24 mouse cellular contexts compared by ENCODE assay signal in genomic region chr2:49922810-49923209, GRCm38 (mm10).
A peak's percentile ranks its signal among the peaks of the same experiment; 100 is the strongest.
DNase-seq lines count a peak whose midpoint lies in the region; ATAC-seq and TF ChIP-seq lines count a peak whose summit lies in the region.
"Had no signal": no experiment of that assay in that cellular context is flagged by ENCODE, and none has a peak within 500 bp of the region (broad histone marks: within the 10 kb centered on the region; RNA-seq: fewer than 3 reads in every experiment).

No protein-coding gene starts in this region.

- H3K27me3 ChIP-seq in forebrain, postnatal 0 days (ENCODE audit: insufficient read depth, low read length), result no peaks in the 10 kb centered on the region
- H3K27me3 ChIP-seq in forebrain, embryonic 11.5 days (ENCODE audit: control insufficient read depth, insufficient read depth, low read length), result no peaks in the 10 kb centered on the region
- no peaks in the 10 kb centered on the region for H3K27me3 ChIP-seq in midbrain, embryonic 10.5 days (ENCODE audit: low read depth, poor library complexity, severe bottlenecking)
- H3K27me3 ChIP-seq in midbrain, embryonic 13.5 days, result no peaks in the 10 kb centered on the region
- no peaks in the 10 kb centered on the region for H3K27me3 ChIP-seq in hindbrain, embryonic 16.5 days (replicated peaks; ENCODE audit: control insufficient read depth, insufficient read depth, low read length)
- H3K27me3 ChIP-seq: heart, embryonic 13.5 days; liver, embryonic 15.5 days; lung, embryonic 15.5 days had no signal

- no peaks in the 10 kb centered on the region for H3K9me3 ChIP-seq in forebrain, postnatal 0 days (ENCODE audit: low read length)
- no peaks in the 10 kb centered on the region for H3K9me3 ChIP-seq in forebrain, embryonic 11.5 days (ENCODE audit: control insufficient read depth, low read length)
- no peaks in the 10 kb centered on the region for H3K9me3 ChIP-seq in midbrain, embryonic 10.5 days (replicated peaks)
- H3K9me3 ChIP-seq in midbrain, embryonic 13.5 days, result no peaks in the 10 kb centered on the region
- H3K9me3 ChIP-seq in hindbrain, embryonic 16.5 days (ENCODE audit: control insufficient read depth, low read length), result no peaks in the 10 kb centered on the region
- H3K9me3 ChIP-seq: heart, embryonic 13.5 days; limb, embryonic 10.5 days; liver, embryonic 15.5 days; lung, embryonic 15.5 days had no signal

- 42% methylated on average over 4 of the region's 4 CpGs for WGBS in forebrain, postnatal 0 days
- 51% methylated on average over 4 of the region's 4 CpGs for WGBS in forebrain, embryonic 11.5 days
- WGBS in midbrain, embryonic 10.5 days, result 35% methylated on average over 4 of the region's 4 CpGs
- 17% methylated on average over 4 of the region's 4 CpGs for WGBS in midbrain, embryonic 13.5 days
- WGBS in hindbrain, embryonic 16.5 days, result 61% methylated on average over 4 of the region's 4 CpGs

- TF ChIP-seq CTCF in forebrain, postnatal 0 days (IDR thresholded peaks at IDR 0.05; ENCODE audit: low read depth), result no peak

- no peak for DNase-seq in forebrain, postnatal 0 days
- no peak for DNase-seq in forebrain, embryonic 11.5 days (ENCODE audit: low spot score)
- no peak for DNase-seq in midbrain, embryonic 10.5 days (ENCODE audit: low spot score)
- DNase-seq in thymus, postnatal 14 days, result no peak
- DNase-seq: adrenal gland, adult 2 months; cerebellum, adult 11 months; cerebellum, adult 9-11 months; gastrocnemius, postnatal 25 days; heart, adult 2 months; kidney, adult 9 months; kidney, postnatal 25 days; liver; lung, postnatal 36 days; right cerebral cortex, postnatal 14 days; spleen, adult 18-20 months had no signal

- H3K9ac ChIP-seq in forebrain, postnatal 0 days, result no peak overlapping the region
- no peak overlapping the region for H3K9ac ChIP-seq in forebrain, embryonic 11.5 days (ENCODE audit: low read length)
- H3K9ac ChIP-seq in midbrain, embryonic 13.5 days (replicated peaks), result no peak overlapping the region
- no peak overlapping the region for H3K9ac ChIP-seq in hindbrain, embryonic 16.5 days (ENCODE audit: low read depth, low read length)
- H3K9ac ChIP-seq: heart, embryonic 13.5 days; liver, embryonic 15.5 days; lung, embryonic 15.5 days had no signal

- no peaks in the 10 kb centered on the region for H3K36me3 ChIP-seq in forebrain, postnatal 0 days (ENCODE audit: insufficient read depth)
- no peaks in the 10 kb centered on the region for H3K36me3 ChIP-seq in forebrain, embryonic 11.5 days (ENCODE audit: control insufficient read depth, insufficient read depth, low read length)
- H3K36me3 ChIP-seq in midbrain, embryonic 10.5 days, result no peaks in the 10 kb centered on the region
- H3K36me3 ChIP-seq in midbrain, embryonic 13.5 days, result no peaks in the 10 kb centered on the region
- no peaks in the 10 kb centered on the region for H3K36me3 ChIP-seq in hindbrain, embryonic 16.5 days (ENCODE audit: control insufficient read depth, insufficient read depth, low read length)
- H3K36me3 ChIP-seq: heart, embryonic 13.5 days; limb, embryonic 10.5 days; liver, embryonic 15.5 days; lung, embryonic 15.5 days had no signal

- peak; percentile 28 for ATAC-seq in forebrain, postnatal 0 days
- ATAC-seq in forebrain, embryonic 11.5 days (replicated peaks; ENCODE audit: low FRiP score), result no peak; the same call in 1 of the 2 replicates
- ATAC-seq in midbrain, embryonic 13.5 days, result no peak
- peak; percentile 49; the same call in 1 of the 2 replicates for ATAC-seq in hindbrain, embryonic 16.5 days
- 0 out of 2 replicates have a peak, but pooled peaks have one; percentile 26 for ATAC-seq in megakaryocyte progenitor cell, adult 5-6 weeks (replicated peaks; ENCODE audit: poor library complexity)
- ATAC-seq: inflammation-experienced regulatory T-cells, adult 6 months had no signal

- peaks cover 5% of the 10 kb centered on the region; the same call in 1 of the 2 replicates for H3K4me1 ChIP-seq in forebrain, postnatal 0 days (ENCODE audit: insufficient read depth)
- H3K4me1 ChIP-seq in forebrain, embryonic 11.5 days (replicated peaks; ENCODE audit: control insufficient read depth, insufficient read depth, low read length), result 0 out of 2 replicates have a peak, but pooled peaks cover 1% of the 10 kb centered on the region
- peaks cover 25% of the 10 kb centered on the region for H3K4me1 ChIP-seq in midbrain, embryonic 10.5 days
- peaks cover 9% of the 10 kb centered on the region for H3K4me1 ChIP-seq in midbrain, embryonic 13.5 days (replicated peaks)
- H3K4me1 ChIP-seq in hindbrain, embryonic 16.5 days (ENCODE audit: control insufficient read depth, insufficient read depth, low read depth, low read length), result no peaks in the 10 kb centered on the region; the same call in 1 of the 2 replicates
- H3K4me1 ChIP-seq: liver, embryonic 15.5 days; lung, embryonic 15.5 days had no signal

- H3K4me2 ChIP-seq in forebrain, postnatal 0 days (ENCODE audit: low read depth), result no peak overlapping the region
- H3K4me2 ChIP-seq in forebrain, embryonic 11.5 days (ENCODE audit: low read depth, low read length, severe bottlenecking), result no peak overlapping the region
- no peak overlapping the region for H3K4me2 ChIP-seq in midbrain, embryonic 13.5 days (replicated peaks)
- H3K4me2 ChIP-seq in hindbrain, embryonic 16.5 days (ENCODE audit: low read length), result no peak overlapping the region
- H3K4me2 ChIP-seq: heart, embryonic 13.5 days; liver, embryonic 15.5 days; lung, embryonic 15.5 days had no signal

- no peak overlapping the region for H3K4me3 ChIP-seq in forebrain, postnatal 0 days (ENCODE audit: low read depth, low read length)
- H3K4me3 ChIP-seq in forebrain, embryonic 11.5 days (ENCODE audit: low read depth, low read length), result no peak overlapping the region
- no peak overlapping the region for H3K4me3 ChIP-seq in midbrain, embryonic 10.5 days
- H3K4me3 ChIP-seq in midbrain, embryonic 13.5 days (replicated peaks), result no peak overlapping the region
- no peak overlapping the region for H3K4me3 ChIP-seq in hindbrain, embryonic 16.5 days (ENCODE audit: low read length)
- H3K4me3 ChIP-seq: heart, adult 2 months; heart, embryonic 13.5 days; layer of hippocampus, adult 2 months; limb, embryonic 10.5 days; liver, embryonic 15.5 days; lung, embryonic 15.5 days had no signal

- H3K27ac ChIP-seq in forebrain, postnatal 0 days (ENCODE audit: low read depth, low read length), result peak overlapping the region; percentile 51
- no peak overlapping the region for H3K27ac ChIP-seq in forebrain, embryonic 11.5 days (ENCODE audit: low read depth, low read length)
- H3K27ac ChIP-seq in midbrain, embryonic 10.5 days (replicated peaks), result 0 out of 2 replicates have a peak overlapping the region, but pooled peaks have one; percentile 42
- H3K27ac ChIP-seq in midbrain, embryonic 13.5 days, result no peak overlapping the region
- H3K27ac ChIP-seq in hindbrain, embryonic 16.5 days (ENCODE audit: low read depth, low read length), result no peak overlapping the region
- H3K27ac ChIP-seq: heart, adult 2 months; heart, embryonic 13.5 days; layer of hippocampus, adult 2 months; limb, embryonic 10.5 days; liver, embryonic 15.5 days; lung, embryonic 15.5 days had no signal

Comparison
In these comparisons a context has a peak if more than half of its experiments do, and no peak if none do; other contexts are left out.
1. ATAC-seq: peak in forebrain, postnatal 0 days (single experiment), hindbrain, embryonic 16.5 days (single experiment) and megakaryocyte progenitor cell, adult 5-6 weeks (single experiment); none in forebrain, embryonic 11.5 days (single experiment) and midbrain, embryonic 13.5 days (single experiment).
2. H3K27ac ChIP-seq: peak in forebrain, postnatal 0 days (single experiment) and midbrain, embryonic 10.5 days (single experiment); none in forebrain, embryonic 11.5 days (single experiment), midbrain, embryonic 13.5 days (single experiment) and hindbrain, embryonic 16.5 days (single experiment).